Mouse (Mus musculus): ENCODE data around the gene Gatad2b.

DNA sequence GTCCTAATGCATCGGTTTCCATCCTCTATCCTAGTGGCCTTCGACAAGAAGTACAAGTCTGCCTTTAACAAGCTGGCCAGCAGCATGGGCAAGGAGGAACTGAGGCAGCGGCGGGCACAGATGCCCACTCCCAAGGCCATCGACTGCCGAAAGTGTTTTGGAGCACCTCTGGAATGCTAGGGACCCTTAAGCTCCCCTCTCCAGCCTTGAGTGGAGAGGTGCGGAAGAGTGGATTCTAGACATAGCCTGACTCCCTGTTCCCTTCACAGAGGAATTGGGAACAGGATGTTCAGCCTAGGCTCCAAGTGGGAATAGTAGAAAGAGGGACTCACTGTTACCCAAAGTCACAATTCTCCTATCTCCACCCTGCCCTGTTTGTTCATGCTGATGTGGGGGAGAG lies 13.2 kb upstream of the Gatad2b start:
- TF ChIP-seq CTCF (IDR thresholded peaks at IDR 0.05; ENCODE audit: control insufficient read depth, insufficient read depth, low read length) (no peak), POLR2A (IDR thresholded peaks at IDR 0.05; ENCODE audit: borderline replicate concordance, control insufficient read depth, low read depth, low read length) (no peak)

All from bone marrow, adult 2 months (tissue).